Mouse (Mus musculus): ENCODE measurements at regions not wholly inside any gene's neighbourhood (a gene's known extent, or its start where the extent isn't known, plus 50 kb on each side); places are given as distances from the start of the nearest gene placed in this dataset.
A peak's percentile ranks its signal among the peaks of the same experiment; 100 is the strongest.

- no peak overlapping the region for H3K4me2 ChIP-seq (replicated peaks; ENCODE audit: low read depth)
- H3K27me3 ChIP-seq (replicated peaks; ENCODE audit: control insufficient read depth, insufficient read depth, low read length) = no peaks in the 10 kb centered on the region
- H3K9ac ChIP-seq (ENCODE audit: low read depth, low read length) = no peak overlapping the region
- H3K36me3 ChIP-seq (ENCODE audit: control insufficient read depth, insufficient read depth) = no peaks in the 10 kb centered on the region
- TF ChIP-seq CTCF (IDR thresholded peaks at IDR 0.05; ENCODE audit: low read depth) = peak; percentile 24; the same call in 1 of the 2 replicates
- no peak overlapping the region for H3K27ac ChIP-seq (ENCODE audit: low read depth, low read length)
- H3K9me3 ChIP-seq (ENCODE audit: control insufficient read depth) = no peaks in the 10 kb centered on the region
- ATAC-seq = no peak
- no peak overlapping the region for H3K4me3 ChIP-seq (ENCODE audit: low read depth, low read length)
- WGBS = 63% methylated on average over 2 of the region's 2 CpGs
- H3K4me1 ChIP-seq (replicated peaks; ENCODE audit: control insufficient read depth, insufficient read depth, low read length) = no peaks in the 10 kb centered on the region
Observed at GRCm38 (mm10) chr1:41960982-41961381, 734.6 kb upstream of the Pou3f3 start.

GRCm38 (mm10) chr1:41981545-41981944, 714.0 kb upstream of the Pou3f3 start:
- H3K27me3 ChIP-seq (replicated peaks; ENCODE audit: control insufficient read depth, insufficient read depth, low read length) = no peaks in the 10 kb centered on the region
- no peaks in the 10 kb centered on the region for H3K36me3 ChIP-seq (ENCODE audit: control insufficient read depth, insufficient read depth)
- WGBS = 87% methylated on average over 5 of the region's 5 CpGs
- no peak overlapping the region for H3K4me2 ChIP-seq (replicated peaks; ENCODE audit: low read depth)
- H3K4me1 ChIP-seq (replicated peaks; ENCODE audit: control insufficient read depth, insufficient read depth, low read length) = no peaks in the 10 kb centered on the region
- no peak overlapping the region for H3K9ac ChIP-seq (ENCODE audit: low read depth, low read length)
- no peak overlapping the region for H3K27ac ChIP-seq (ENCODE audit: low read depth, low read length)
- H3K4me3 ChIP-seq (ENCODE audit: low read depth, low read length) = no peak overlapping the region
- no peak for TF ChIP-seq CTCF (IDR thresholded peaks at IDR 0.05; ENCODE audit: low read depth)
- no peaks in the 10 kb centered on the region for H3K9me3 ChIP-seq (ENCODE audit: control insufficient read depth)
- ATAC-seq = no peak

- no peaks in the 10 kb centered on the region for H3K9me3 ChIP-seq (ENCODE audit: control insufficient read depth)
- TF ChIP-seq CTCF (IDR thresholded peaks at IDR 0.05; ENCODE audit: low read depth) = no peak
- no peak for ATAC-seq
- H3K4me1 ChIP-seq (replicated peaks; ENCODE audit: control insufficient read depth, insufficient read depth, low read length) = no peaks in the 10 kb centered on the region
- H3K4me3 ChIP-seq (ENCODE audit: low read depth, low read length) = no peak overlapping the region
- H3K27me3 ChIP-seq (replicated peaks; ENCODE audit: control insufficient read depth, insufficient read depth, low read length) = no peaks in the 10 kb centered on the region
- H3K4me2 ChIP-seq (replicated peaks; ENCODE audit: low read depth) = no peak overlapping the region
- H3K36me3 ChIP-seq (ENCODE audit: control insufficient read depth, insufficient read depth) = no peaks in the 10 kb centered on the region
- 87% methylated on average over 6 of the region's 6 CpGs for WGBS
- H3K9ac ChIP-seq (ENCODE audit: low read depth, low read length) = no peak overlapping the region
- H3K27ac ChIP-seq (ENCODE audit: low read depth, low read length) = no peak overlapping the region
Observed at GRCm38 (mm10) chr1:42006235-42006634, 689.3 kb upstream of the Pou3f3 start.

- Histone ChIP-seq H3K27ac (ENCODE audit: low read depth, low read length) (no peak overlapping the region), H3K9me3 (ENCODE audit: control insufficient read depth) (no peaks in the 10 kb centered on the region), H3K4me1 (replicated peaks; ENCODE audit: control insufficient read depth, insufficient read depth, low read length) (no peaks in the 10 kb centered on the region), H3K4me3 (ENCODE audit: low read depth, low read length) (no peak overlapping the region), H3K27me3 (replicated peaks; ENCODE audit: control insufficient read depth, insufficient read depth, low read length) (no peaks in the 10 kb centered on the region), H3K4me2 (replicated peaks; ENCODE audit: low read depth) (no peak overlapping the region), H3K9ac (ENCODE audit: low read depth, low read length) (no peak overlapping the region), H3K36me3 (ENCODE audit: control insufficient read depth, insufficient read depth) (no peaks in the 10 kb centered on the region)
- 85% methylated on average over 3 of the region's 3 CpGs for WGBS
- no peak for ATAC-seq
- TF ChIP-seq CTCF (IDR thresholded peaks at IDR 0.05; ENCODE audit: low read depth) = no peak
Observed at GRCm38 (mm10) chr1:42008046-42008445, 687.5 kb upstream of the Pou3f3 start.

- Histone ChIP-seq H3K4me1 (replicated peaks; ENCODE audit: control insufficient read depth, insufficient read depth, low read length) (no peaks in the 10 kb centered on the region), H3K9me3 (ENCODE audit: control insufficient read depth) (no peaks in the 10 kb centered on the region), H3K36me3 (ENCODE audit: control insufficient read depth, insufficient read depth) (no peaks in the 10 kb centered on the region), H3K27ac (ENCODE audit: low read depth, low read length) (no peak overlapping the region), H3K9ac (ENCODE audit: low read depth, low read length) (no peak overlapping the region), H3K4me3 (ENCODE audit: low read depth, low read length) (no peak overlapping the region), H3K4me2 (replicated peaks; ENCODE audit: low read depth) (no peak overlapping the region), H3K27me3 (replicated peaks; ENCODE audit: control insufficient read depth, insufficient read depth, low read length) (no peaks in the 10 kb centered on the region)
- no peak for TF ChIP-seq CTCF (IDR thresholded peaks at IDR 0.05; ENCODE audit: low read depth)
- ATAC-seq = no peak
- WGBS = 84% methylated on average over 3 of the region's 3 CpGs
Observed at GRCm38 (mm10) chr1:42012911-42013310, 682.7 kb upstream of the Pou3f3 start.

- H3K9ac ChIP-seq (ENCODE audit: low read depth, low read length) = no peak overlapping the region
- no peak overlapping the region for H3K4me3 ChIP-seq (ENCODE audit: low read depth, low read length)
- H3K4me1 ChIP-seq (replicated peaks; ENCODE audit: control insufficient read depth, insufficient read depth, low read length) = no peaks in the 10 kb centered on the region
- ATAC-seq = no peak
- no peak overlapping the region for H3K27ac ChIP-seq (ENCODE audit: low read depth, low read length)
- no peak overlapping the region for H3K4me2 ChIP-seq (replicated peaks; ENCODE audit: low read depth)
- no peaks in the 10 kb centered on the region for H3K27me3 ChIP-seq (replicated peaks; ENCODE audit: control insufficient read depth, insufficient read depth, low read length)
- no peaks in the 10 kb centered on the region for H3K9me3 ChIP-seq (ENCODE audit: control insufficient read depth)
- 65% methylated on average over 2 of the region's 2 CpGs for WGBS
- TF ChIP-seq CTCF (IDR thresholded peaks at IDR 0.05; ENCODE audit: low read depth) = no peak
- no peaks in the 10 kb centered on the region for H3K36me3 ChIP-seq (ENCODE audit: control insufficient read depth, insufficient read depth)
Observed at GRCm38 (mm10) chr1:42018966-42019365, 676.6 kb upstream of the Pou3f3 start.

- Histone ChIP-seq H3K27me3 (replicated peaks; ENCODE audit: control insufficient read depth, insufficient read depth, low read length) (no peaks in the 10 kb centered on the region), H3K4me1 (replicated peaks; ENCODE audit: control insufficient read depth, insufficient read depth, low read length) (no peaks in the 10 kb centered on the region), H3K9ac (ENCODE audit: low read depth, low read length) (no peak overlapping the region), H3K36me3 (ENCODE audit: control insufficient read depth, insufficient read depth) (no peaks in the 10 kb centered on the region), H3K4me2 (replicated peaks; ENCODE audit: low read depth) (no peak overlapping the region), H3K4me3 (ENCODE audit: low read depth, low read length) (no peak overlapping the region), H3K27ac (ENCODE audit: low read depth, low read length) (no peak overlapping the region), H3K9me3 (ENCODE audit: control insufficient read depth) (no peaks in the 10 kb centered on the region)
- no peak for ATAC-seq
- WGBS = 85% methylated on average over 6 of the region's 6 CpGs
- no peak for TF ChIP-seq CTCF (IDR thresholded peaks at IDR 0.05; ENCODE audit: low read depth)
Observed at GRCm38 (mm10) chr1:42025781-42026180, 669.8 kb upstream of the Pou3f3 start.

All from intestine, postnatal 0 days (tissue).